ENCODE assay signal across 14 mouse cellular contexts in genomic region chr11:89068649-89069048, GRCm38 (mm10). TPM values are rescaled to one million over a fixed set of nuclear protein-coding genes. Genes with fewer than 3 reads are reported as not detected.
A peak's percentile ranks its signal among the peaks of the same experiment; 100 is the strongest.
DNase-seq lines count a peak whose midpoint lies in the region; ATAC-seq lines count a peak whose summit lies in the region.
"Had no signal": no experiment of that assay in that cellular context is flagged by ENCODE, and none has a peak within 500 bp of the region (broad histone marks: within the 10 kb centered on the region; RNA-seq: fewer than 3 reads in every experiment).

No protein-coding gene starts in this region.

- H3K9ac ChIP-seq in kidney, embryonic 14.5 days (ENCODE audit: low read depth, low read length) = no peak overlapping the region
- H3K9ac ChIP-seq: limb, embryonic 13.5 days; stomach, embryonic 15.5 days had no signal

- WGBS in kidney, embryonic 14.5 days = 91% methylated on average over 14 of the region's 14 CpGs

- no peak overlapping the region for H3K4me2 ChIP-seq in kidney, embryonic 14.5 days (replicated peaks; ENCODE audit: low read depth, low read length)
- H3K4me2 ChIP-seq: limb, embryonic 13.5 days; stomach, embryonic 15.5 days had no signal

- intact Hi-C loops in heart, postnatal 10 days (cut with DNase I) = loop anchor here (1.0 kb wide), 1 partner anchor 79 kb away; no protein-coding TSS in a partner anchor

- H3K9me3 ChIP-seq in kidney, embryonic 14.5 days (ENCODE audit: control insufficient read depth, low read length) = no peaks in the 10 kb centered on the region
- H3K9me3 ChIP-seq: limb, embryonic 13.5 days; stomach, embryonic 15.5 days had no signal

- ATAC-seq in kidney, embryonic 14.5 days (ENCODE audit: low FRiP score, low TSS enrichment) = no peak
- ATAC-seq: CD4-positive, CD25-positive, alpha-beta regulatory T cell, adult 4 months; midbrain, embryonic 16.5 days had no signal

- no peaks in the 10 kb centered on the region for H3K36me3 ChIP-seq in kidney, embryonic 14.5 days (ENCODE audit: control insufficient read depth, insufficient read depth, low read length)
- H3K36me3 ChIP-seq: limb, embryonic 13.5 days; stomach, embryonic 15.5 days had no signal

- peak; percentile 25 for DNase-seq in kidney, adult 11 months
- peak; percentile 80 for DNase-seq in adrenal gland, adult 8-10 months
- peak; percentile 63 to 67 for DNase-seq in heart, postnatal 10 days
- peak; percentile 42 for DNase-seq in thymus, postnatal 14 days
- DNase-seq in layer of hippocampus, postnatal 14 days (ENCODE audit: low spot score in 2 of 2) = no peak
- DNase-seq in yolk sac, embryonic 10.5 days (ENCODE audit: low spot score) = no peak

- H3K4me1 ChIP-seq in kidney, embryonic 14.5 days (ENCODE audit: control insufficient read depth, insufficient read depth, low read length) = no peaks in the 10 kb centered on the region
- H3K4me1 ChIP-seq: limb, embryonic 13.5 days; stomach, embryonic 15.5 days had no signal

- no peak overlapping the region for H3K4me3 ChIP-seq in kidney, embryonic 14.5 days (ENCODE audit: low read length)
- H3K4me3 ChIP-seq: layer of hippocampus, adult 2 months; limb, embryonic 13.5 days; stomach, embryonic 15.5 days had no signal

- H3K27ac ChIP-seq in kidney, embryonic 14.5 days (ENCODE audit: low read depth, low read length) = no peak overlapping the region
- H3K27ac ChIP-seq: layer of hippocampus, adult 2 months; limb, embryonic 13.5 days had no signal

- no peaks in the 10 kb centered on the region for H3K27me3 ChIP-seq in kidney, embryonic 14.5 days (ENCODE audit: control insufficient read depth, insufficient read depth, low read length)
- H3K27me3 ChIP-seq: limb, embryonic 13.5 days; stomach, embryonic 15.5 days had no signal

RNA-seq across cellular contexts. Expression of gene Dgke, which starts 2.0 kb away (rescaled TPM):
- polyA plus RNA-seq in kidney, embryonic 14.5 days (2014; fragmentation: Nextera tagmentation; extraction: Ambion mirVana) = 3.2 and 5.3 TPM in 2 replicates
- total RNA-seq in adrenal gland, adult 8-10 months (2022) = 10 to 100 TPM; 10.7 to 17.0 (median 14.3) TPM
- total RNA-seq in heart, postnatal 10 days (2021) = 10 to 100 TPM; 13.1 to 13.5 TPM
- total RNA-seq in layer of hippocampus, postnatal 14 days (2021) = 10 to 100 TPM; 36.7 to 39.5 TPM

RNA-seq across cellular contexts. Expression of gene Gm525, which starts 5.0 kb away (rescaled TPM):
- polyA plus RNA-seq in kidney, embryonic 14.5 days (2014; fragmentation: Nextera tagmentation; extraction: Ambion mirVana) = not detected in 2 replicates
- total RNA-seq in adrenal gland, adult 8-10 months (2022) = not detected
- not detected for total RNA-seq in heart, postnatal 10 days (2021)
- not detected for total RNA-seq in layer of hippocampus, postnatal 14 days (2021)
- total RNA-seq: layer of hippocampus, adult 2 months had no signal
- polyA plus RNA-seq: CD4-positive, CD25-positive, alpha-beta regulatory T cell, adult 4 months; hindbrain, embryonic 11.5 days; midbrain, embryonic 16.5 days; neural tube, embryonic 14.5 days had no signal

Comparison
In these comparisons a context has a peak if more than half of its experiments do, and no peak if none do; other contexts are left out.
1. DNase-seq: peak in kidney, adult 11 months (single experiment), adrenal gland, adult 8-10 months (single experiment), heart, postnatal 10 days (2 of 2) and thymus, postnatal 14 days (single experiment); none in layer of hippocampus, postnatal 14 days (0 of 2) and yolk sac, embryonic 10.5 days (single experiment).